In genomic region chr15:89215611-89216233, GRCm38 (mm10) we compare ENCODE assay signal across 10 mouse cellular contexts. TPM values are rescaled to one million over a fixed set of nuclear protein-coding genes. Genes with fewer than 3 reads are reported as not detected.
A peak's percentile ranks its signal among the peaks of the same experiment; 100 is the strongest.
DNase-seq lines count a peak whose midpoint lies in the region; TF ChIP-seq lines count a peak whose summit lies in the region.
"Had no signal": no experiment of that assay in that cellular context is flagged by ENCODE, and none has a peak within 500 bp of the region (broad histone marks: within the 10 kb centered on the region; RNA-seq: fewer than 3 reads in every experiment).

No protein-coding gene starts in this region.

- no peak for TF ChIP-seq CTCF in gastrocnemius, adult 2 months (IDR thresholded peaks at IDR 0.05)

- DNase-seq in gastrocnemius, adult 2 months: peak; percentile 83
- DNase-seq in gastrocnemius, postnatal 10 days: no peak
- DNase-seq in adrenal gland, postnatal 36 days: peak; percentile 47 to 63
- peak; percentile 39 for DNase-seq in gastrocnemius, postnatal 14 days
- peak; percentile 52 for DNase-seq in liver
- no peak for DNase-seq in thymus, postnatal 4 days
- DNase-seq in embryo, embryonic 10.5 days (ENCODE audit: low spot score): no peak
- no peak for DNase-seq in layer of hippocampus, postnatal 14 days (ENCODE audit: low spot score in 2 of 2)
- DNase-seq: B cell, adult 2 months had no signal

- peak overlapping the region; percentile 37 for H3K4me3 ChIP-seq in gastrocnemius, adult 2 months
- H3K4me3 ChIP-seq: lung, embryonic 15.5 days had no signal

- H3K27ac ChIP-seq in gastrocnemius, adult 2 months: peak overlapping the region; percentile 99
- H3K27ac ChIP-seq: lung, embryonic 15.5 days had no signal

- intact Hi-C loops in gastrocnemius, adult 2 months (cut with DNase I): loop anchor here (10.0 kb wide), 1 partner anchor 391 kb away; no protein-coding TSS in a partner anchor
- intact Hi-C loops in gastrocnemius, postnatal 14 days (cut with DNase I; ENCODE audit: low total_unique reads): no loop called here

RNA-seq across cellular contexts. Expression of gene Ppp6r2, which starts 4.4 kb away (rescaled TPM):
- 10 to 100 TPM; 90.7 to 94.1 TPM for total RNA-seq in gastrocnemius, adult 2 months (2021)
- 10 to 100 TPM; 60.1 to 61.9 TPM for total RNA-seq in gastrocnemius, postnatal 10 days (2021)
- 10 to 100 TPM; 39.6 to 49.0 TPM for total RNA-seq in adrenal gland, postnatal 36 days (2021)
- total RNA-seq in gastrocnemius, postnatal 14 days (2021): 10 to 100 TPM; 56.2 to 57.3 TPM
- total RNA-seq in layer of hippocampus, postnatal 14 days (2021): 100 to 1,000 TPM; 157 to 167 TPM

RNA-seq across cellular contexts. Expression of gene Dennd6b, which starts 19.4 kb away (rescaled TPM):
- total RNA-seq in gastrocnemius, adult 2 months (2021): 10 to 100 TPM in 1 of 2 experiments, 1 to 10 TPM in 1; 8.9 to 10.9 TPM
- total RNA-seq in gastrocnemius, postnatal 10 days (2021): 1 to 10 TPM; 4.5 to 7.0 TPM
- total RNA-seq in adrenal gland, postnatal 36 days (2021): 1 to 10 TPM; 4.9 to 5.2 TPM
- 1 to 10 TPM; 4.1 to 5.4 TPM for total RNA-seq in gastrocnemius, postnatal 14 days (2021)
- total RNA-seq in layer of hippocampus, postnatal 14 days (2021): 10 to 100 TPM; 29.9 to 35.5 TPM

RNA-seq across cellular contexts. Expression of gene Plxnb2, which starts 35.1 kb away (rescaled TPM):
- total RNA-seq in gastrocnemius, adult 2 months (2021): 1 to 10 TPM; 8.3 to 8.7 TPM
- 10 to 100 TPM; 28.9 to 43.0 TPM for total RNA-seq in gastrocnemius, postnatal 10 days (2021)
- total RNA-seq in adrenal gland, postnatal 36 days (2021): 100 to 1,000 TPM; 110 to 130 TPM
- 10 to 100 TPM; 20.9 to 23.8 TPM for total RNA-seq in gastrocnemius, postnatal 14 days (2021)
- total RNA-seq in layer of hippocampus, postnatal 14 days (2021): 10 to 100 TPM; 60.1 to 74.0 TPM

Comparison
In these comparisons a context has a peak if more than half of its experiments do, and no peak if none do; other contexts are left out.
1. DNase-seq: peak in gastrocnemius, adult 2 months (single experiment), adrenal gland, postnatal 36 days (2 of 2), gastrocnemius, postnatal 14 days (single experiment) and liver (single experiment); none in gastrocnemius, postnatal 10 days (single experiment), thymus, postnatal 4 days (single experiment), embryo, embryonic 10.5 days (single experiment) and layer of hippocampus, postnatal 14 days (0 of 2).